Mouse (Mus musculus) forebrain, embryonic 10.5 days (tissue): ENCODE data around the gene 4930562C15Rik. TPM values are rescaled to one million over a fixed set of nuclear protein-coding genes. Genes with fewer than 3 reads are reported as not detected.

Experiments used
- DNase-seq: peaks from one replicate; pipeline ENCODE4 v3.0.0-alpha.2; 2017; ENCODE audit warnings: low spot score; ENCODE audit errors: extremely low spot score
- H3K27ac ChIP-seq: fragments of 300-500 bp; sonication (generic); 2 replicates; pipeline ENCODE4 v1.5.1; 2016; ENCODE audit warnings: mild to moderate bottlenecking
- H3K27me3 ChIP-seq: fragments of 300-500 bp; sonication (generic); 2 replicates; pipeline ENCODE4 v1.6.1; 2016; ENCODE audit warnings: mild to moderate bottlenecking; ENCODE audit not compliant: poor library complexity, severe bottlenecking
- H3K36me3 ChIP-seq: fragments of 300-500 bp; sonication (generic); replicated peaks from 2 replicates; pipeline ENCODE4 v1.6.1; 2016; ENCODE audit warnings: mild to moderate bottlenecking, moderate library complexity
- H3K4me1 ChIP-seq: fragments of 300-500 bp; sonication (generic); 2 replicates; pipeline ENCODE4 v1.6.1; 2016
- H3K4me3 ChIP-seq: fragments of 300-500 bp; sonication (generic); 2 replicates; pipeline ENCODE4 v1.5.1; 2016; ENCODE audit warnings: mild to moderate bottlenecking, moderate library complexity
- H3K9me3 ChIP-seq: fragments of 300-500 bp; sonication (generic); 2 replicates; pipeline ENCODE4 v1.6.1; 2016; ENCODE audit warnings: mild to moderate bottlenecking, moderate library complexity
- WGBS: fragments of 180-500 bp; shearing (Covaris S2); methylation state at CpG from one replicate; pipeline ENCODE4 v1.1.7; 2016; 5-methylcytosine and 5-hydroxymethylcytosine counted together
- polyA plus RNA-seq: library from polyadenylated mRNA; unstranded; fragments of >200 nt; fragmentation: Nextera tagmentation; extraction: Ambion mirVana; gene quantifications from 2 replicates; pipeline ENCODE4 v1.2.1, GENCODE M21; 2016

Gene 4930562C15Rik
- polyA plus RNA-seq, 1 experiment from 2014 or later = 0.25 TPM

GRCm38 (mm10) chr16:4884930-4885329 is 49.7 kb downstream of the 4930562C15Rik start:
- Histone ChIP-seq H3K36me3 (no peaks in the 10 kb centered on the region), H3K9me3 (no peaks in the 10 kb centered on the region), H3K27ac (peak overlapping the region; percentile 94), H3K27me3 (no peaks in the 10 kb centered on the region), H3K4me1 (peaks cover 46% of the 10 kb centered on the region), H3K4me3 (peak overlapping the region; percentile 75; the same call in 1 of the 2 replicates)
- DNase-seq = no peak
- 90% methylated on average over 10 of the region's 10 CpGs for WGBS

- H3K9me3 ChIP-seq = no peaks in the 10 kb centered on the region
- DNase-seq = peak; percentile 91
- 0 out of 2 replicates have a peak, but pooled peaks cover under 1% of the 10 kb centered on the region for H3K36me3 ChIP-seq
- peaks cover 41% of the 10 kb centered on the region for H3K4me1 ChIP-seq
- no peaks in the 10 kb centered on the region for H3K27me3 ChIP-seq
- peak within 1 kb of the TSS; percentile 94 for H3K27ac ChIP-seq
- H3K4me3 ChIP-seq = peak within 1 kb of the TSS; percentile 75
- under 1% methylated on average over 67 of the region's 74 CpGs for WGBS
These were observed 50.8 kb downstream of the 4930562C15Rik start, which contains the start of gene Mgrn1 for GRCm38 (mm10) chr16:4885760-4886689. Gene Mgrn1 (plus strand): TSS chr16:4886249.

GRCm38 (mm10) chr16:4886690-4887020 is 51.4 kb downstream of the 4930562C15Rik start:
- peaks cover 35% of the 10 kb centered on the region for H3K4me1 ChIP-seq
- no peaks in the 10 kb centered on the region for H3K27me3 ChIP-seq
- no peaks in the 10 kb centered on the region for H3K9me3 ChIP-seq
- peak overlapping the region; percentile 94 for H3K27ac ChIP-seq
- H3K4me3 ChIP-seq = peak overlapping the region; percentile 75
- WGBS = 1% methylated on average over 8 of the region's 8 CpGs
- no peak for DNase-seq
- 0 out of 2 replicates have a peak, but pooled peaks cover 2% of the 10 kb centered on the region for H3K36me3 ChIP-seq

GRCm38 (mm10) chr16:4890201-4890709 is 55.0 kb downstream of the 4930562C15Rik start:
- Histone ChIP-seq H3K36me3 (peaks cover 5% of the 10 kb centered on the region; the same call in 1 of the 2 replicates), H3K4me3 (no peak overlapping the region), H3K4me1 (peaks cover 27% of the 10 kb centered on the region), H3K27ac (no peak overlapping the region), H3K9me3 (no peaks in the 10 kb centered on the region), H3K27me3 (no peaks in the 10 kb centered on the region)
- 79% methylated on average over 4 of the region's 4 CpGs for WGBS
- no peak for DNase-seq

- no peak for DNase-seq
- H3K27me3 ChIP-seq = no peaks in the 10 kb centered on the region
- no peak overlapping the region for H3K27ac ChIP-seq
- H3K4me3 ChIP-seq = no peak overlapping the region
- peaks cover 5% of the 10 kb centered on the region; the same call in 1 of the 2 replicates for H3K36me3 ChIP-seq
- WGBS = 91% methylated on average over 6 of the region's 6 CpGs
- H3K4me1 ChIP-seq = peaks cover 21% of the 10 kb centered on the region
- no peaks in the 10 kb centered on the region for H3K9me3 ChIP-seq
These were observed 57.0 kb downstream of the 4930562C15Rik start for GRCm38 (mm10) chr16:4892171-4892570.

GRCm38 (mm10) chr16:4894201-4894908 is 59.1 kb downstream of the 4930562C15Rik start:
- peaks cover 8% of the 10 kb centered on the region; the same call in 1 of the 2 replicates for H3K36me3 ChIP-seq
- H3K4me3 ChIP-seq = no peak overlapping the region
- H3K27me3 ChIP-seq = no peaks in the 10 kb centered on the region
- peaks cover 12% of the 10 kb centered on the region for H3K4me1 ChIP-seq
- no peak for DNase-seq
- H3K9me3 ChIP-seq = no peaks in the 10 kb centered on the region
- no peak overlapping the region for H3K27ac ChIP-seq
- 92% methylated on average over 7 of the region's 7 CpGs for WGBS

GRCm38 (mm10) chr16:4896249-4897027 is 61.2 kb downstream of the 4930562C15Rik start:
- Histone ChIP-seq H3K4me1 (peaks cover 18% of the 10 kb centered on the region), H3K36me3 (peaks cover 6% of the 10 kb centered on the region; the same call in 1 of the 2 replicates), H3K27me3 (no peaks in the 10 kb centered on the region), H3K9me3 (no peaks in the 10 kb centered on the region), H3K4me3 (no peak overlapping the region), H3K27ac (no peak overlapping the region)
- DNase-seq = no peak
- WGBS = 85% methylated on average over 5 of the region's 5 CpGs

GRCm38 (mm10) chr16:4897146-4897730 is 62.0 kb downstream of the 4930562C15Rik start:
- DNase-seq = no peak
- Histone ChIP-seq H3K4me1 (peaks cover 19% of the 10 kb centered on the region), H3K27ac (no peak overlapping the region)

GRCm38 (mm10) chr16:4898881-4899280 is 63.7 kb downstream of the 4930562C15Rik start:
- Histone ChIP-seq H3K4me3 (no peak overlapping the region), H3K9me3 (no peaks in the 10 kb centered on the region), H3K4me1 (peaks cover 19% of the 10 kb centered on the region), H3K27ac (no peak overlapping the region), H3K27me3 (no peaks in the 10 kb centered on the region), H3K36me3 (0 out of 2 replicates have a peak, but pooled peaks cover 3% of the 10 kb centered on the region)
- no peak for DNase-seq
- WGBS = 81% methylated on average over 6 of the region's 6 CpGs

More at GRCm38 (mm10) chr16:4897146-4897730, 62.0 kb downstream of the 4930562C15Rik start:
- Histone ChIP-seq H3K36me3 (peaks cover 6% of the 10 kb centered on the region; the same call in 1 of the 2 replicates), H3K9me3 (no peaks in the 10 kb centered on the region), H3K4me3 (no peak overlapping the region), H3K27me3 (no peaks in the 10 kb centered on the region)
- 42% methylated on average over 7 of the region's 7 CpGs for whole genome bisulfite sequencing

- Histone ChIP-seq H3K4me1 (peaks cover 19% of the 10 kb centered on the region), H3K27me3 (no peaks in the 10 kb centered on the region), H3K4me3 (no peak overlapping the region), H3K27ac (no peak overlapping the region), H3K9me3 (no peaks in the 10 kb centered on the region), H3K36me3 (0 out of 2 replicates have a peak, but pooled peaks cover 3% of the 10 kb centered on the region)
- WGBS = 93% methylated on average over 2 of the region's 2 CpGs
- no peak for DNase-seq
These were observed 64.5 kb downstream of the 4930562C15Rik start for GRCm38 (mm10) chr16:4899711-4900110.

- 68% methylated on average over 7 of the region's 7 CpGs for WGBS
These were observed 66.0 kb downstream of the 4930562C15Rik start for GRCm38 (mm10) chr16:4901167-4901566.

More at GRCm38 (mm10) chr16:4901167-4901566, 66.0 kb downstream of the 4930562C15Rik start:
- no peak for DNase-seq
- Histone ChIP-seq H3K4me3 (no peak overlapping the region), H3K36me3 (0 out of 2 replicates have a peak, but pooled peaks cover 3% of the 10 kb centered on the region), H3K9me3 (no peaks in the 10 kb centered on the region), H3K27me3 (no peaks in the 10 kb centered on the region), H3K4me1 (peaks cover 19% of the 10 kb centered on the region), H3K27ac (no peak overlapping the region)
